Mouse (Mus musculus) brain, adult 2 months (tissue): ENCODE data around the gene Ppm1b.

Experiments
- DNase-seq: peaks from one replicate; pipeline ENCODE4 v3.0.0; 2011; ENCODE audit warnings: low read depth, low spot score

Ppm1b gene

GRCm38 (mm10) chr17:84957487-84958259 is 1.1 kb downstream of the Ppm1b start:
- DNase-seq: peak; percentile 100

DNA sequence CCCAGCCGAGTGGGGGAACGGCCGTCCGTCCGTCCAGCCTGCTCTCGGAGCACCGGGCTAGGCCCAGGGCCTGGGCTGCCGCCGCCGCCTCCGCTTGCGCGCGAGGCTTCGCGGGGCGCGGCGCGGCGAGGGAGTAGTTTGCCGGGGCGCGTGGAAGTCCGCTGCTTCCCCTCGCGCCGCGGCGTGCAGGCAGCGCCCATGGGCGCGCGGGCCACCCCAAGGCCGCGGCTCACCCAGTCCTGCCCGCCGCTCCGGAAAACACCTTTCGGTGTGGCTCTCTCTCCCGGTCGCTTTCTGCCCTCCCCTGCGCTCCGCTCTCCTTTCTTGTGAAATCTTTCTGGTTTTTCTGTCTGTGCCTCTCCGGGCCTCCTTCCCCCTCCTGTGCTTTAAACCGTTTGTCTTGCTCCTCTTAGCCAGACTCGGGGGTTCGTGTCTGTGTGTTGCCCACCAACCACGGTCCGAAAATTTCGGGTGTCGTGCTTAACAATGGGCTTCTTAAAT is 1.9 kb downstream of the Ppm1b start:
- DNase-seq: peak; percentile 45

DNA sequence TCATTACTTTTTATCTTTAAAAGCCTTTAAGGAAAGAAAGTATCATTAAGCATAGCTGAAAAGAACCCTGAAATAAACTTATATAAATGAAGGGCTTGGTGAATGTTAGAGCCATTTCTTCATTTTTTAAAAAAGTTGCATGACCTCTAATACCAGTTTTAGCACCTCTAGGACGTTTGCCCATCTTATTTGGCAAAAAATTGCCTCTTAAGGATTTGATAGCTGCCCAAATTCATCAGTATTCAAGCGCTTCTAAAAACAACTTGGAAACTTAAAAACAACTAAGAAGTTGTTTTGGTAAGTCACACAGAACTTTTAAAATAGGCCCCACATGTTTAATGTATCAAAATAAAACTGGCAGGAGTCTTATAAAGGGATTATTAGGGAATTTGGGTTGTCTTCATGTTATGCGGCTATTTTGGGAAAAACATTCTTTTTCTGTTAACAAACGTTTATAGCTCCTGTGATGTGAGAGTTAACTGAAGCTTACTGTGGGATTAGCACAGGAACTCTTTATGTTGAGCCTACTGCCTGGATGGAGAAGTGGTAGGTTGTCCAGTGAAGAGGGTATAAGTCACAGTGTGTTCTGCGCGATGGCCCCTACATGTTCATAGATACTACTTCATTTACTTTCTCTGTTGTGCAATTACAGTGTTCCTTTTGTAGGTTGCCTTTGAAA is 2.6 kb downstream of the Ppm1b start:
- no peak for DNase-seq

DNA sequence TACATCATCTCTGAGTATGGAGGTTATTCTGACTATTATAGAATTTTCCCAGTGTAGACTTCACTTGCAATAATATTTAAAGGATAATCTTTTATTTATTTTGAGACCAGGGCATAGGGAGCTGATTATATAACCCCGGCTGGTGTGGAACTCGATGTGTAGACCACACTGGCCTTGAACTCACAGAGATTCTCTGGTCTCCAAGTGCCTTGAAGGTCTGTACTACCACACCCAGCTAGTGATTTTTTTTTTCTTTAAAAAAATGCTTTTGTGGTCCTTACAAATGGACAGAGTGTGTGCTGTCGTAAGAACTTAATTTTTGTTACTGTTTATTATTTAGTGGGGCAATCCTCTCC is 3.1 kb downstream of the Ppm1b start:
- no peak for DNase-seq

DNA sequence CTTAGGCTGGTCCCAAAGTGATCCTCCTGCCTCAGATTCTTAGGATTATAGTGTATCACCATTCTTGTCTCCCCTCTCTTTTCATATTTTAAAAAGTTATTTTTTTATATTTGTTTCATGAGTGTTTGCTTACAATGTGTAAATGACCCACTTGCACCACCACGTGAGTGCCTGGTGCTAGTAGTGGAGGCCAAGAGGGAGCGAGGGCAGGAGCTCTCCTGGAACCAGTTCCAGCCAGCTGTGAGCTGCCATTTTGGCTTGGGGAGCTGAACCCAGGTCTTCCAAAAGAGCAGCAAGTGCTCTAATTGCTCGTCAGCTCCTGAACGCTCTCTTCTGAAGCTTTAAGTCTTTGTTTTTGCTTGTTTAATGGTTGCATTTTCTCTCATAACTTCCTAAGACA is 3.6 kb downstream of the Ppm1b start:
- peak; percentile 52 for DNase-seq

GRCm38 (mm10) chr17:84962046-84962445 is 5.5 kb downstream of the Ppm1b start:
- DNase-seq: no peak

- no peak for DNase-seq
Measured at GRCm38 (mm10) chr17:84963651-84964050, 7.1 kb downstream of the Ppm1b start.

DNA sequence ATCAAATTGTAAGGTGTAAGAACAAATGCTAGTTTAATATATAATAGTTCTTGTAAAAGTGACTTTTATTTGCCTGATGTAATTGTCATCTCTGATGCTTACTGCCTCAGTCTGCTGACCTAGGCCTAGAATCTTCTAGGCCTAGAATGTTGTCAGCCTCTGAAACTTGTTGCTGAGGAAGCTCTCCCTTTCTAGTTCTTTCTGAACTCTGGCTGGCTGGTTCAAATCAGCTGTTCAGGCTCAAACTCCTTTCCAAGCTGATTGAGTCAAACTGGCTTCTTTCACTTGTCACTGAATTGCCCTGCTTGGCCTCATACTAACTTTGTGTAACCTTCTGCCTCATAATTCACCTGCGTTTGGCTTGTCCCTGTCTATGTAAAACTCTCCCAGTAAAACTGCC is 9.7 kb downstream of the Ppm1b start:
- DNase-seq: no peak

DNA sequence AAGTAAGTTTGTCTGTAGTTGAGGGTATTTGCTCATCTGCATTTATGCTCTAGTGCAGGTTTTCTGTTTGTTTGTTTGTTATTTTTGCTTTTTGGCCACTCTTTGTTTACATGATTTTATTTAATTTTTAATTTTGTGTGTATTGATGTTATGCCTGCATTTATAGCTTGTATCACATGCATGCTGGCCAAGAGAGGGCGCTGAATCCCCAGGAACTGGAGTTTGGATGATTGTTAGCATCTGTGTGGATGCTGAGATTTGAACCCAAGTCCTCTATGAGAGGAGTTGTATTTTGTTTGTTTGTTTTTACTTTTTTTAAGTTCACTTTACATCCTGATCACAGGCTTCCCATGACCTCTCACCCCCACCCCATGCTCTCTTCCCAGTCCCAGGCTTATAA is 10.5 kb downstream of the Ppm1b start:
- DNase-seq: no peak

DNA sequence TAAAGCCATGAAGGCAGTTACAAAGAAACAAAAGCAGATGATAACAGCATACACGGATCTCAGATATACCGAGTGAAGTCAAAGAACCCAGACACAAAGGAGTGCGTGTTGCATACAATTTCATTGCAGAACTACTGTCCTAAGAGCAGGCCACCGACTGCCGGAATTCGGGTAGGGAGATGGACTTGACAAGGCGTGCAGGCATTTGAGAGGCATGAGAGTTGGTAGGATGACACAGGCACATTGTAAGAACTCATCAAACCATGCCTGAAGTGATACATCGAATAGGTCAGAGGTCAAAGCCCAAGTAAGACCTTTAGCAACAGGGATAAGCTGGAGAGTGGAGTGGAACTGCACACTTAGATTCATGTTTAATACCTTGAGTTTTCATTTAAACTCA is 13.4 kb downstream of the Ppm1b start:
- no peak for DNase-seq

- DNase-seq: no peak
Measured at GRCm38 (mm10) chr17:84981721-84982120, 25.2 kb downstream of the Ppm1b start.

GRCm38 (mm10) chr17:84982735-84983134 is 26.2 kb downstream of the Ppm1b start:
- no peak for DNase-seq

DNA sequence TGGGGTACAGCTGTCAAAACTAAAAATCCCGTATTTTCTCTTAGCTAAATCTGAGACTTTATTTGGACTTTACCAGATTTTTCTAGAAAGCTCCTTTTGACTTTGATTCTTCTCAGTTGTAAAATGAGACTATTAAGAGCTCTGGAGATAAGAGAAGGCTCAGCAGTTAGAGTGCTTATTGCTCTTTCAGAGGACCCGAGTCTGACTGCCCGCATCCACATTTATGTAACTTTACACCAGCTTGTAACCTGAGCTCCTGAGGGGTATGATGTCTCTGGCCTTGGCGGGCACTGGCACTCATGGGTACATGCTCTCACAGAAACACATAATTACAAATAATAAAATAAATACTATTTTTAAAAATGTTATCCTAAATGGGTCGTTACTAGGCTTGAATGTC is 29.8 kb downstream of the Ppm1b start:
- no peak for DNase-seq

- no peak for DNase-seq
Measured at GRCm38 (mm10) chr17:84987834-84988410, 31.4 kb downstream of the Ppm1b start.

DNA sequence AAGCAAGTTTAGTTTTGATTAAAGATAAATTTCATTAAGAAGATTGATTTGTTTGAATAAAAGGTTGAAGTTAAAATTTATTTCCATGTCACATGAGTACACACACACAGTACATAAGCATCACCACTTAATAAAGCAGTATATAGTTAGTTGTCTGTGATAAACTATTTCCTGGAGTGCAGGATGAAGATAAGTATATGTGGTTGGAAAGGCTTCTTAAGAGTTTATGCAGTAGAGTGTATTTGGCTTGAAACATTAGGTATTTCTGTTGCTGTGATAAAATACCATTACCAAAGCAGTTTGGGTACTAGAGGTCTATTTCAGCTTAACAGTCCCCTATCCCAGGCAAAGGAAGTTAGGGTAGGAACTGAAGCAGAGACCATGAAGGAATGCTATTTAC is 32.0 kb downstream of the Ppm1b start:
- no peak for DNase-seq

- DNase-seq: no peak
Measured at GRCm38 (mm10) chr17:84995844-84996243, 39.3 kb downstream of the Ppm1b start.

DNA sequence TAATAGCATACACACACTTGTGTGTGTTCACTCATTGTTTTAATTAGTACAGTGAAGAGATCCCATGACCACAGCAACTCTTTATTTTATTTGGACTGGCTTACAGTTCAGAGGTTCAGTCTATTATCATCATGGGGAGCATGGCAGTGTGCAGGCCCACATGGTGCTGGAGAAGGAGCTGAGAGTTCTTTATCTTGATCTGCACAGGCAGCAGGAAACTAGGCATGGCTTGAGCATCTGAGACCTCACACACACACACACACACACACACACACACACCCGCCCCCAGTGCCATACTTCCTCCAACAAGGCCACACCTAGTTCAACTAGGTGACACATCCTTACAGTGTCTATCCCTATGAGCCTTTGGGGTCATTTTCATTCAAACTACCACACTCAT is 41.1 kb downstream of the Ppm1b start:
- DNase-seq: no peak

- DNase-seq: peak; percentile 61
Measured at GRCm38 (mm10) chr17:84999636-85000035, 43.1 kb downstream of the Ppm1b start.

GRCm38 (mm10) chr17:85013485-85013884 is 56.9 kb downstream of the Ppm1b start:
- DNase-seq: no peak

GRCm38 (mm10) chr17:85014632-85015031 is 58.1 kb downstream of the Ppm1b start:
- no peak for DNase-seq

GRCm38 (mm10) chr17:85018344-85018743 is 61.8 kb downstream of the Ppm1b start:
- DNase-seq: no peak

DNA sequence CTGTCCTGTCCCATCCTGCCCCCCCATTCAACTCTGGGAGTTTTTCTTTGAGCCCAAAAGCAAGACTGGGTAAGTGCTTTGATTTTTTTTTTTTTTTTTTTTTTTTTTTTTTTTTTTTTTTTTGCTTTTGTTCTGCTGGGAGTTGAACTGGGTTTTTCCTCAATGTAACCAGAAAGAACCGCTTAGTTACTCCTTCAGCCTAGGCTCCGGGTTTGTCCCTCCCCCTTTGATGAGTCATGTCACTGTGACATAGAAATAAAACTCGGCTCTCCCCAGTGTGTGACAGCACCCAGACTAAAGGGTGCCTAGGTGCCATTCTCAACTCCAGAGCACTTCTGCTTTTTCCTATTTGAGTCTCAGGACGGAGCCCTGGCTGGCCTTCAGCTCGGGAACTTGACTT is 62.3 kb downstream of the Ppm1b start:
- peak; percentile 53 for DNase-seq

GRCm38 (mm10) chr17:85020343-85020742 is 63.8 kb downstream of the Ppm1b start:
- no peak for DNase-seq
